Mouse (Mus musculus) midbrain, embryonic 16.5 days (tissue): ENCODE measurements around the gene Pim3. TPM values are rescaled to one million over a fixed set of nuclear protein-coding genes. Genes with fewer than 3 reads are reported as not detected.

Experiments
- polyA plus RNA-seq: library from polyadenylated mRNA; unstranded; fragments of >200 nt; fragmentation: Nextera tagmentation; extraction: Ambion mirVana; gene quantifications from 2 replicates; pipeline ENCODE4 v1.2.1, GENCODE M21; 2015

The Pim3 gene
- polyA plus RNA-seq, 1 experiment from 2014 or later = 67.5 TPM

Other genes starting within 250 kb of the Pim3 start
- gene Brd1, start 128.0 kb upstream of the Pim3 start, polyA plus RNA-seq = 15.5 and 20.7 TPM in 2 replicates
- gene Zbed4, start 110.5 kb upstream of the Pim3 start, polyA plus RNA-seq = 14.2 and 18.5 TPM in 2 replicates
- 7.8 and 9.4 TPM in 2 replicates for gene Alg12, start 42.9 kb upstream of the Pim3 start, polyA plus RNA-seq
- 60.6 and 66.4 TPM in 2 replicates for gene Creld2, start 42.5 kb upstream of the Pim3 start, polyA plus RNA-seq
- gene Ttll8, start 92.2 kb downstream of the Pim3 start, polyA plus RNA-seq = 0.16 and 0.34 TPM in 2 replicates
- gene Mlc1, start 116.8 kb downstream of the Pim3 start, polyA plus RNA-seq = 21.0 and 31.5 TPM in 2 replicates
- not detected in 2 replicates for gene Mov10l1, start 120.7 kb downstream of the Pim3 start, polyA plus RNA-seq
- gene Panx2, start 197.5 kb downstream of the Pim3 start, polyA plus RNA-seq = 7.5 and 9.5 TPM in 2 replicates
- 36.8 and 39.9 TPM in 2 replicates for gene Trabd, start 212.9 kb downstream of the Pim3 start, polyA plus RNA-seq
- 17.8 and 19.1 TPM in 2 replicates for gene Selenoo, start 226.9 kb downstream of the Pim3 start, polyA plus RNA-seq